Mouse (Mus musculus) brown adipose tissue, adult 24 weeks (tissue): ENCODE measurements around the gene Nol9. TPM values are rescaled to one million over a fixed set of nuclear protein-coding genes. Genes with fewer than 3 reads are reported as not detected.

Experiments used
- H3K27ac ChIP-seq: fragments of 200-500 bp; replicated peaks from 2 replicates; pipeline ENCODE4 v1.5.1; 2012; ENCODE audit warnings: low read depth, mild to moderate bottlenecking, low read length
- H3K4me1 ChIP-seq: fragments of 200-500 bp; 2 replicates; pipeline ENCODE4 v1.6.1; 2012; ENCODE audit warnings: low read length, mixed read lengths; ENCODE audit not compliant: control insufficient read depth, insufficient read depth, insufficient read length
- H3K4me3 ChIP-seq: fragments of 200-500 bp; 2 replicates; pipeline ENCODE4 v1.5.1; 2012; ENCODE audit warnings: low read depth, mild to moderate bottlenecking, low read length, moderate library complexity; ENCODE audit not compliant: insufficient read depth
- polyA plus RNA-seq: library from polyadenylated mRNA; stranded (reverse); fragments of >200 nt; gene quantifications from 2 replicates; pipeline ENCODE4 v1.2.4, GENCODE M21; 2012; ENCODE audit not compliant: missing spikeins, insufficient read depth, insufficient read length

Gene Nol9
- 5.0 and 5.3 TPM in 2 replicates for polyA plus RNA-seq

- Histone ChIP-seq H3K27ac (no peak within 1 kb of the TSS), H3K4me3 (peak within 1 kb of the TSS; percentile 88), H3K4me1 (peaks cover 8% of the 10 kb centered on the region)
Observed at GRCm38 (mm10) chr4:152038985-152039830, at the start of gene Nol9. TSS of gene Nol9 (plus strand) at chr4:152039321.

- H3K4me3 ChIP-seq = no peak overlapping the region
- H3K27ac ChIP-seq = no peak overlapping the region
Observed at GRCm38 (mm10) chr4:151992091-151992490, 47.0 kb upstream of the Nol9 start.

GRCm38 (mm10) chr4:151993035-151993434 is 46.1 kb upstream of the Nol9 start:
- Histone ChIP-seq H3K4me3 (0 out of 2 replicates have a peak overlapping the region, but pooled peaks have one; percentile 5), H3K27ac (no peak overlapping the region), H3K4me1 (peaks cover 4% of the 10 kb centered on the region; the same call in 1 of the 2 replicates)

More at GRCm38 (mm10) chr4:151992091-151992490, 47.0 kb upstream of the Nol9 start:
- peaks cover 7% of the 10 kb centered on the region; the same call in 1 of the 2 replicates for H3K4me1 ChIP-seq

- H3K4me1 ChIP-seq = peaks cover 3% of the 10 kb centered on the region; the same call in 1 of the 2 replicates
- H3K27ac ChIP-seq = no peak overlapping the region
- H3K4me3 ChIP-seq = peak overlapping the region; percentile 72
Observed at GRCm38 (mm10) chr4:151994228-151995171, 44.6 kb upstream of the Nol9 start.

- Histone ChIP-seq H3K4me1 (peaks cover 3% of the 10 kb centered on the region; the same call in 1 of the 2 replicates), H3K27ac (peak overlapping the region; percentile 78), H3K4me3 (peak overlapping the region; percentile 96)
Observed at GRCm38 (mm10) chr4:151995371-151996172, 43.5 kb upstream of the Nol9 start.

- Histone ChIP-seq H3K4me1 (peaks cover 3% of the 10 kb centered on the region; the same call in 1 of the 2 replicates), H3K27ac (peak within 1 kb of the TSS; percentile 78), H3K4me3 (peak within 1 kb of the TSS; percentile 96)
Observed at GRCm38 (mm10) chr4:151996173-151996950, 42.8 kb upstream of the Nol9 start, which contains the start of gene Phf13. TSS of gene Phf13 (minus strand) at chr4:151996258.

GRCm38 (mm10) chr4:151996951-151997222 is 42.2 kb upstream of the Nol9 start:
- Histone ChIP-seq H3K4me1 (peaks cover 3% of the 10 kb centered on the region; the same call in 1 of the 2 replicates), H3K4me3 (peak overlapping the region; percentile 85), H3K27ac (peak overlapping the region; percentile 71)

GRCm38 (mm10) chr4:151997701-151998100 is 41.4 kb upstream of the Nol9 start:
- H3K4me1 ChIP-seq = peaks cover 3% of the 10 kb centered on the region; the same call in 1 of the 2 replicates
- H3K27ac ChIP-seq = no peak overlapping the region
- H3K4me3 ChIP-seq = peak overlapping the region; percentile 85

GRCm38 (mm10) chr4:151999481-151999880 is 39.6 kb upstream of the Nol9 start:
- no peak overlapping the region for H3K27ac ChIP-seq
- H3K4me1 ChIP-seq = peaks cover under 1% of the 10 kb centered on the region; the same call in 1 of the 2 replicates
- H3K4me3 ChIP-seq = no peak overlapping the region

- no peak overlapping the region for H3K4me3 ChIP-seq
- no peak overlapping the region for H3K27ac ChIP-seq
Observed at GRCm38 (mm10) chr4:152000906-152001305, 38.2 kb upstream of the Nol9 start.

GRCm38 (mm10) chr4:152001335-152001734 is 37.8 kb upstream of the Nol9 start:
- Histone ChIP-seq H3K4me1 (no peaks in the 10 kb centered on the region), H3K27ac (no peak overlapping the region), H3K4me3 (no peak overlapping the region)

More at GRCm38 (mm10) chr4:152000906-152001305, 38.2 kb upstream of the Nol9 start:
- no peaks in the 10 kb centered on the region for H3K4me1 ChIP-seq

- no peaks in the 10 kb centered on the region for H3K4me1 ChIP-seq
- no peak overlapping the region for H3K4me3 ChIP-seq
- no peak overlapping the region for H3K27ac ChIP-seq
Observed at GRCm38 (mm10) chr4:152002063-152002462, 37.1 kb upstream of the Nol9 start.

GRCm38 (mm10) chr4:152006137-152006536 is 33.0 kb upstream of the Nol9 start:
- Histone ChIP-seq H3K4me3 (no peak overlapping the region), H3K27ac (no peak overlapping the region), H3K4me1 (peaks cover 7% of the 10 kb centered on the region; the same call in 1 of the 2 replicates)

- Histone ChIP-seq H3K4me1 (peaks cover 7% of the 10 kb centered on the region; the same call in 1 of the 2 replicates), H3K27ac (no peak overlapping the region), H3K4me3 (no peak overlapping the region)
Observed at GRCm38 (mm10) chr4:152006812-152007211, 32.3 kb upstream of the Nol9 start.
